In genomic region chr10:68192824-68193255, GRCm38 (mm10) we compare ENCODE assay signal across 8 mouse cellular contexts.
DNase-seq lines count a peak whose midpoint lies in the region; ATAC-seq lines count a peak whose summit lies in the region.

No protein-coding gene starts in this region.

- peak overlapping the region; percentile 70 for H3K27ac ChIP-seq in forebrain, embryonic 13.5 days
- H3K27ac ChIP-seq in forebrain, embryonic 11.5 days (ENCODE audit: low read depth, low read length), result no peak overlapping the region
- H3K27ac ChIP-seq in embryonic facial prominence, embryonic 14.5 days (replicated peaks; ENCODE audit: low read depth, low read length), result peak overlapping the region; percentile 84
- H3K27ac ChIP-seq in hindbrain, embryonic 15.5 days (replicated peaks), result peak overlapping the region; percentile 64

- WGBS in forebrain, embryonic 13.5 days, result 33% methylated on average over 3 of the region's 3 CpGs
- WGBS in forebrain, embryonic 11.5 days, result 69% methylated on average over 3 of the region's 3 CpGs
- WGBS in embryonic facial prominence, embryonic 14.5 days, result 21% methylated on average over 3 of the region's 3 CpGs
- WGBS in hindbrain, embryonic 15.5 days, result 23% methylated on average over 3 of the region's 3 CpGs

- peak; percentile 56; the same call in 1 of the 2 replicates for ATAC-seq in forebrain, embryonic 13.5 days
- ATAC-seq in forebrain, embryonic 11.5 days (replicated peaks; ENCODE audit: low FRiP score), result no peak
- ATAC-seq in embryonic facial prominence, embryonic 14.5 days (ENCODE audit: low read depth), result peak; percentile 77
- ATAC-seq in hindbrain, embryonic 15.5 days (ENCODE audit: low FRiP score, low read depth), result 0 out of 2 replicates have a peak, but pooled peaks have one; percentile 71
- ATAC-seq in monocyte, adult 5-6 weeks (replicated peaks; ENCODE audit: insufficient number of reproducible peaks, low FRiP score, low TSS enrichment, poor library complexity, severe bottlenecking), result peak; percentile 79

- no peaks in the 10 kb centered on the region for H3K27me3 ChIP-seq in forebrain, embryonic 13.5 days
- H3K27me3 ChIP-seq in forebrain, embryonic 11.5 days (ENCODE audit: control insufficient read depth, insufficient read depth, low read length), result no peaks in the 10 kb centered on the region
- no peaks in the 10 kb centered on the region for H3K27me3 ChIP-seq in embryonic facial prominence, embryonic 14.5 days (replicated peaks; ENCODE audit: control insufficient read depth, insufficient read depth, low read length)
- no peaks in the 10 kb centered on the region for H3K27me3 ChIP-seq in hindbrain, embryonic 15.5 days

- no peak overlapping the region for H3K9ac ChIP-seq in forebrain, embryonic 13.5 days
- H3K9ac ChIP-seq in forebrain, embryonic 11.5 days (ENCODE audit: low read length), result no peak overlapping the region
- H3K9ac ChIP-seq in embryonic facial prominence, embryonic 14.5 days (ENCODE audit: low read depth, low read length), result no peak overlapping the region
- H3K9ac ChIP-seq in hindbrain, embryonic 15.5 days, result no peak overlapping the region

- no peak for DNase-seq in forebrain, embryonic 11.5 days (ENCODE audit: low spot score)
- peak; percentile 72 for DNase-seq in CD4-positive, CD25-positive, alpha-beta regulatory T cell, adult 2 months (ENCODE audit: low read depth, low spot score)
- peak; percentile 80 for DNase-seq in embryonic facial prominence, embryonic 14.5 days (ENCODE audit: low spot score)
- no peak for DNase-seq in yolk sac, embryonic 10.5 days (ENCODE audit: low spot score)
- no peak for DNase-seq in ovary, adult 18-20 months (ENCODE audit: low spot score)

- no peaks in the 10 kb centered on the region for H3K9me3 ChIP-seq in forebrain, embryonic 13.5 days (replicated peaks)
- no peaks in the 10 kb centered on the region for H3K9me3 ChIP-seq in forebrain, embryonic 11.5 days (ENCODE audit: control insufficient read depth, low read length)
- no peaks in the 10 kb centered on the region for H3K9me3 ChIP-seq in embryonic facial prominence, embryonic 14.5 days (ENCODE audit: control insufficient read depth, low read length)
- H3K9me3 ChIP-seq in hindbrain, embryonic 15.5 days, result no peaks in the 10 kb centered on the region

- peaks cover 34% of the 10 kb centered on the region for H3K4me1 ChIP-seq in forebrain, embryonic 13.5 days
- peaks cover 10% of the 10 kb centered on the region; the same call in 1 of the 2 replicates for H3K4me1 ChIP-seq in forebrain, embryonic 11.5 days (replicated peaks; ENCODE audit: control insufficient read depth, insufficient read depth, low read length)
- H3K4me1 ChIP-seq in embryonic facial prominence, embryonic 14.5 days (ENCODE audit: control insufficient read depth, insufficient read depth, low read length), result peaks cover 29% of the 10 kb centered on the region
- H3K4me1 ChIP-seq in hindbrain, embryonic 15.5 days (replicated peaks), result peaks cover 22% of the 10 kb centered on the region

- no peaks in the 10 kb centered on the region for H3K36me3 ChIP-seq in forebrain, embryonic 13.5 days (ENCODE audit: poor library complexity, severe bottlenecking)
- no peaks in the 10 kb centered on the region for H3K36me3 ChIP-seq in forebrain, embryonic 11.5 days (ENCODE audit: control insufficient read depth, insufficient read depth, low read length)
- H3K36me3 ChIP-seq in embryonic facial prominence, embryonic 14.5 days (ENCODE audit: control insufficient read depth, insufficient read depth, low read length), result peaks cover 9% of the 10 kb centered on the region; the same call in 1 of the 2 replicates
- no peaks in the 10 kb centered on the region for H3K36me3 ChIP-seq in hindbrain, embryonic 15.5 days

- no peak overlapping the region for H3K4me3 ChIP-seq in forebrain, embryonic 13.5 days
- no peak overlapping the region for H3K4me3 ChIP-seq in forebrain, embryonic 11.5 days (ENCODE audit: low read depth, low read length)
- H3K4me3 ChIP-seq in embryonic facial prominence, embryonic 14.5 days (ENCODE audit: low read depth, low read length), result no peak overlapping the region
- H3K4me3 ChIP-seq in hindbrain, embryonic 15.5 days, result no peak overlapping the region

- H3K4me2 ChIP-seq in forebrain, embryonic 13.5 days, result 0 out of 2 replicates have a peak overlapping the region, but pooled peaks have one; percentile 5
- no peak overlapping the region for H3K4me2 ChIP-seq in forebrain, embryonic 11.5 days (ENCODE audit: low read depth, low read length, severe bottlenecking)
- H3K4me2 ChIP-seq in embryonic facial prominence, embryonic 14.5 days (ENCODE audit: low read depth, low read length), result peak overlapping the region; percentile 43; the same call in 1 of the 2 replicates
- H3K4me2 ChIP-seq in hindbrain, embryonic 15.5 days, result no peak overlapping the region

Comparison
In these comparisons a context has a peak if more than half of its experiments do, and no peak if none do; other contexts are left out.
1. H3K4me2 ChIP-seq: peak in forebrain, embryonic 13.5 days (single experiment) and embryonic facial prominence, embryonic 14.5 days (single experiment); none in forebrain, embryonic 11.5 days (single experiment) and hindbrain, embryonic 15.5 days (single experiment).
2. DNase-seq: peak in CD4-positive, CD25-positive, alpha-beta regulatory T cell, adult 2 months (single experiment) and embryonic facial prominence, embryonic 14.5 days (single experiment); none in forebrain, embryonic 11.5 days (single experiment), yolk sac, embryonic 10.5 days (single experiment) and ovary, adult 18-20 months (single experiment).